ENCODE assay signal across 11 mouse cellular contexts in the genomic region with DNA sequence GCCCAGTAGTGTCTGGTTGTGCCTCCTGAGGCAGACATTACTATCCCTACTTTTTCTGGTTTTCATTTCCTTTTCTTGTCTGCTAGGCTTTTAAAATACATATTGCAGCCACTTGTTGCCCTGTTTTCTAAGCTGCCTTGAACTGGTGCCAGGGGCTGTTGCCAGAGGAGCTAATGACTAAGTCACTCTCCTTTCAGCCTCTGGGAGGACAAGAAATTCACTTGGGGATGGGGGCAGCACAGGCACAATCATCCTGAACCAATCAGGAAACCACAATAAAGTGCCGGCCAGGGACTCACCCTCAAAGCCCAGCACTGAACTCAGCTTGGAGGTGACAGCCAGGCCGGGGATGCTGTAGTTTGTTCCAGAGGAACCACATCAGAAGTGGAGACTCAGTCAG.
A peak's percentile ranks its signal among the peaks of the same experiment; 100 is the strongest.
DNase-seq lines count a peak whose midpoint lies in the region; ATAC-seq and TF ChIP-seq lines count a peak whose summit lies in the region.
"Had no signal": no experiment of that assay in that cellular context is flagged by ENCODE, and none has a peak within 500 bp of the region (broad histone marks: within the 10 kb centered on the region; RNA-seq: fewer than 3 reads in every experiment).

No protein-coding gene starts in this region.

- no peak for TF ChIP-seq CTCF in lung, adult 2 months (IDR thresholded peaks at IDR 0.05; ENCODE audit: insufficient read depth, low read length)

- H3K9ac ChIP-seq in forebrain, embryonic 13.5 days = no peak overlapping the region
- H3K9ac ChIP-seq: limb, embryonic 15.5 days had no signal

- peak; percentile 4 to 8 for DNase-seq in lung, adult 18-20 months
- no peak for DNase-seq in lung, adult 2 months
- peak; percentile 87 to 89 for DNase-seq in adrenal gland, postnatal 36 days
- DNase-seq in heart, postnatal 25 days (ENCODE audit: low spot score) = peak; percentile 57
- peak; percentile 34 for DNase-seq in lung, postnatal 36 days
- DNase-seq in embryo, embryonic 11 days = no peak
- no peak for DNase-seq in forebrain, embryonic 10.5 days (ENCODE audit: extremely low spot score, low spot score)
- DNase-seq: cerebellum, adult 9-11 months had no signal

- no peak overlapping the region for H3K27ac ChIP-seq in forebrain, embryonic 10.5 days
- H3K27ac ChIP-seq in forebrain, embryonic 13.5 days = no peak overlapping the region
- H3K27ac ChIP-seq: limb, embryonic 15.5 days had no signal

- intact Hi-C loops in heart, postnatal 25 days (cut with DNase I) = no loop called here

- no peaks in the 10 kb centered on the region for H3K27me3 ChIP-seq in forebrain, embryonic 10.5 days (ENCODE audit: poor library complexity, severe bottlenecking)
- no peaks in the 10 kb centered on the region for H3K27me3 ChIP-seq in forebrain, embryonic 13.5 days
- H3K27me3 ChIP-seq: limb, embryonic 15.5 days had no signal

- H3K4me3 ChIP-seq in lung, adult 2 months (replicated peaks; ENCODE audit: extremely low read depth, low read depth, low read length) = no peak overlapping the region
- H3K4me3 ChIP-seq in forebrain, embryonic 10.5 days = no peak overlapping the region
- no peak overlapping the region for H3K4me3 ChIP-seq in forebrain, embryonic 13.5 days
- H3K4me3 ChIP-seq: limb, embryonic 15.5 days; myocyte had no signal

- ATAC-seq in forebrain, embryonic 13.5 days = no peak

- 33% methylated on average over 2 of the region's 2 CpGs for WGBS in lung, adult 2 months
- 80% methylated on average over 2 of the region's 2 CpGs for WGBS in forebrain, embryonic 10.5 days
- 78% methylated on average over 2 of the region's 2 CpGs for WGBS in forebrain, embryonic 13.5 days

- H3K9me3 ChIP-seq in forebrain, embryonic 10.5 days = no peaks in the 10 kb centered on the region
- H3K9me3 ChIP-seq in forebrain, embryonic 13.5 days (replicated peaks) = no peaks in the 10 kb centered on the region
- H3K9me3 ChIP-seq: limb, embryonic 15.5 days had no signal

- TF ChIP-seq POLR2A in lung, adult 2 months (IDR thresholded peaks at IDR 0.05; ENCODE audit: borderline replicate concordance, extremely low read depth, low read depth, low read length) = no peak

- H3K4me2 ChIP-seq in forebrain, embryonic 13.5 days = no peak overlapping the region
- H3K4me2 ChIP-seq: limb, embryonic 15.5 days had no signal

- no peaks in the 10 kb centered on the region for H3K36me3 ChIP-seq in forebrain, embryonic 10.5 days (replicated peaks)
- H3K36me3 ChIP-seq in forebrain, embryonic 13.5 days (ENCODE audit: poor library complexity, severe bottlenecking) = no peaks in the 10 kb centered on the region
- H3K36me3 ChIP-seq: limb, embryonic 15.5 days had no signal

- H3K4me1 ChIP-seq in lung, adult 2 months (ENCODE audit: control insufficient read depth, insufficient read depth, low read length) = no peaks in the 10 kb centered on the region
- no peaks in the 10 kb centered on the region for H3K4me1 ChIP-seq in forebrain, embryonic 10.5 days
- no peaks in the 10 kb centered on the region for H3K4me1 ChIP-seq in forebrain, embryonic 13.5 days

Comparison
In these comparisons a context has a peak if more than half of its experiments do, and no peak if none do; other contexts are left out.
1. DNase-seq: peak in lung, adult 18-20 months (2 of 2), adrenal gland, postnatal 36 days (2 of 2), heart, postnatal 25 days (single experiment) and lung, postnatal 36 days (single experiment); none in lung, adult 2 months (single experiment), embryo, embryonic 11 days (single experiment) and forebrain, embryonic 10.5 days (single experiment).